Mouse (Mus musculus): ENCODE results near the gene Tgif1. TPM values are rescaled to one million over a fixed set of nuclear protein-coding genes. Genes with fewer than 3 reads are reported as not detected.

Gene Tgif1
- polyA plus RNA-seq, 1 experiment from 2014 or later: 9.0 TPM

DNA sequence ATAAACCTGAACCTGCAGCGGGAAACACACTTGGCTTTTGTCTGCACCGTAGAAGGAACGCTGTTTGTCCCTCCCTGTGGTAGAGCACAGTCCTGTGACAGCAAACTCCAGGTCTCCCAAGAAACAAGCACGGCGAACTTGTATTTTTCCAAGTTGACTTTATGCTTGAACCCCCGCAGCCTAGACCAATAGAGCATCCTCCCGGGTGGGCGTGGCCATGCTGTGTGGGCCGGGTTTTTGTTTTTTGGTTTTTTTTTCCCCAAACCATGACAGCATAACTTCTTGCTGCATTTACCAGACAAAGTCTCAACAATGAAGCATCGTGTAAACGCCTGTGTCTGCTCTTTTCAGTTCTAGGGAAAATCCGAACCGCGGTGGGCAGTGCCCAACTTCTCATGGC lies 44.5 kb downstream of the Tgif1 start:
- H3K27ac ChIP-seq (ENCODE audit: low read length): no peak overlapping the region
- H3K4me3 ChIP-seq (ENCODE audit: low read depth, low read length): no peak overlapping the region
- H3K4me2 ChIP-seq (ENCODE audit: low read depth, low read length): no peak overlapping the region
- 43% methylated on average over 14 of the region's 14 CpGs for WGBS (ENCODE audit: insufficient replicate concordance)
- no peaks in the 10 kb centered on the region for H3K36me3 ChIP-seq (ENCODE audit: control insufficient read depth, insufficient read depth)
- H3K27me3 ChIP-seq (ENCODE audit: control insufficient read depth, insufficient read depth, low read depth, low read length): no peaks in the 10 kb centered on the region
- no peak for ATAC-seq (ENCODE audit: low read depth)
- H3K4me1 ChIP-seq (ENCODE audit: control insufficient read depth, low read depth, low read length): no peaks in the 10 kb centered on the region
- no peak overlapping the region for H3K9ac ChIP-seq (ENCODE audit: low read depth, low read length)
- H3K9me3 ChIP-seq (replicated peaks; ENCODE audit: control insufficient read depth, low read length): no peaks in the 10 kb centered on the region

DNA sequence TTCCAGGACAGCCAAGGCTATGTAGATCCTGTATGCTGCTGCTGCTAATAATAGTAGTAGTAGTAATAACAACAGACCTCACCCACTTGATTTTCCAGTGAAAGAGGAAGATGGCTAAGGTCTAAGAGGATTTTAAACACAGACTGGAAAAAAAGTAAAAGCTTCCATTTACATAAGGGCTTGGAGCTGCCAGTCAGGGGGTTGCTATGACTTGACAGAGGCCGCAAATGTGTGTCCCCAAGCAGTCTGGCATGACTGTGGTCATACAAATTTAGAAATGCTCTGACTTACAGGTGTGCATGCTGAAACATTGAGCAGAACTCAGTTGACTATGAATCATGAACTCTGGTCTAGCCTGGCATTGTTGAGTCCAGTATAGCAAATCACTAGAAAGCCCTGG lies 45.5 kb downstream of the Tgif1 start:
- no peak overlapping the region for H3K4me3 ChIP-seq (ENCODE audit: low read depth, low read length)
- H3K4me2 ChIP-seq (ENCODE audit: low read depth, low read length): no peak overlapping the region
- H3K9me3 ChIP-seq (replicated peaks; ENCODE audit: control insufficient read depth, low read length): no peaks in the 10 kb centered on the region
- no peak overlapping the region for H3K27ac ChIP-seq (ENCODE audit: low read length)
- H3K4me1 ChIP-seq (ENCODE audit: control insufficient read depth, low read depth, low read length): no peaks in the 10 kb centered on the region
- ATAC-seq (ENCODE audit: low read depth): no peak
- 66% methylated on average over 1 of the region's 1 CpGs for WGBS (ENCODE audit: insufficient replicate concordance)
- no peaks in the 10 kb centered on the region for H3K36me3 ChIP-seq (ENCODE audit: control insufficient read depth, insufficient read depth)
- H3K27me3 ChIP-seq (ENCODE audit: control insufficient read depth, insufficient read depth, low read depth, low read length): no peaks in the 10 kb centered on the region
- no peak overlapping the region for H3K9ac ChIP-seq (ENCODE audit: low read depth, low read length)

DNA sequence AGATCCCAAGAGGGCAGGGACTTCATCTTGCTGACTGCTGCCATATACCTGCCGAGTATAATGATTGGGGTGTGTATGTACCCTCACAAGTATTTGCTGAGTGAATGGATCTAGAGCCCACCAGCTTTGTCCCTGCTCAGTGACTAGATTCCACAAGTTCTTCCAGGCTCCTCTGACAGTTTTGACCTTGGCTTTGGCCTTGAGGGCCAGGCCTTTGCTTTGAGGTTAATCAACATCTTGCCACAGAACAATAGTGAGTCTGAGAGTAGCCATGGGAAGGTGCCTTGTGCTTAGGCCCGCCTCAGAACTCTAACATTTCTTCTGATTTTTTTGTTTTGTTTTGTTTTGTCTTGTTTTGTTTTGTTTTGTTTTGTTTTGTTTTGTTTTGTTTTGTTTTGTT lies 46.7 kb downstream of the Tgif1 start:
- Histone ChIP-seq H3K4me1 (ENCODE audit: control insufficient read depth, low read depth, low read length) (no peaks in the 10 kb centered on the region), H3K4me2 (ENCODE audit: low read depth, low read length) (no peak overlapping the region), H3K36me3 (ENCODE audit: control insufficient read depth, insufficient read depth) (no peaks in the 10 kb centered on the region), H3K27ac (ENCODE audit: low read length) (no peak overlapping the region), H3K9ac (ENCODE audit: low read depth, low read length) (no peak overlapping the region), H3K27me3 (ENCODE audit: control insufficient read depth, insufficient read depth, low read depth, low read length) (no peaks in the 10 kb centered on the region), H3K9me3 (replicated peaks; ENCODE audit: control insufficient read depth, low read length) (no peaks in the 10 kb centered on the region), H3K4me3 (ENCODE audit: low read depth, low read length) (no peak overlapping the region)
- WGBS (ENCODE audit: insufficient replicate concordance): 64% methylated on average over 2 of the region's 2 CpGs
- no peak for ATAC-seq (ENCODE audit: low read depth)

DNA sequence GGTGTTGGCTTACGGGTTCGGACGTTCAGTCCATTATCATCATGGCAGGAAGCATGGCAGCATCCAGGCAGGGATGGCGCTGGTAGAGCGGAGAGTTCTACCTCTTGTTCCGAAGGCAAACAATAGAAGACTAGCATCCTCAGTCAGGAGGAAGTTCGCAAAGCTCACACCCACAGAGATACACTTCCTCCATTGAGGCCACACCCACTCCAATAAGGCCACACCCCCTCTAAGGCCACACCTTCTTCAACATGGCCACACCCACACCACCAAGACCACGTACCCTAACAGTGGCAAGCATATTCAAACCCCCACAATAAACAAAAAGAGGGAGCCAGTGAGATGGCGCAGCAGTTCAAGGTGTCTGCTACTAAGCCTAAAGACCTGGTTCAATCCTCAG lies 47.5 kb downstream of the Tgif1 start:
- no peak overlapping the region for H3K27ac ChIP-seq (ENCODE audit: low read length)
- no peaks in the 10 kb centered on the region for H3K9me3 ChIP-seq (replicated peaks; ENCODE audit: control insufficient read depth, low read length)
- no peaks in the 10 kb centered on the region for H3K4me1 ChIP-seq (ENCODE audit: control insufficient read depth, low read depth, low read length)
- H3K4me3 ChIP-seq (ENCODE audit: low read depth, low read length): no peak overlapping the region
- 77% methylated on average over 9 of the region's 9 CpGs for WGBS (ENCODE audit: insufficient replicate concordance)
- H3K9ac ChIP-seq (ENCODE audit: low read depth, low read length): no peak overlapping the region
- no peak for ATAC-seq (ENCODE audit: low read depth)
- H3K27me3 ChIP-seq (ENCODE audit: control insufficient read depth, insufficient read depth, low read depth, low read length): no peaks in the 10 kb centered on the region
- H3K36me3 ChIP-seq (ENCODE audit: control insufficient read depth, insufficient read depth): no peaks in the 10 kb centered on the region
- no peak overlapping the region for H3K4me2 ChIP-seq (ENCODE audit: low read depth, low read length)

DNA sequence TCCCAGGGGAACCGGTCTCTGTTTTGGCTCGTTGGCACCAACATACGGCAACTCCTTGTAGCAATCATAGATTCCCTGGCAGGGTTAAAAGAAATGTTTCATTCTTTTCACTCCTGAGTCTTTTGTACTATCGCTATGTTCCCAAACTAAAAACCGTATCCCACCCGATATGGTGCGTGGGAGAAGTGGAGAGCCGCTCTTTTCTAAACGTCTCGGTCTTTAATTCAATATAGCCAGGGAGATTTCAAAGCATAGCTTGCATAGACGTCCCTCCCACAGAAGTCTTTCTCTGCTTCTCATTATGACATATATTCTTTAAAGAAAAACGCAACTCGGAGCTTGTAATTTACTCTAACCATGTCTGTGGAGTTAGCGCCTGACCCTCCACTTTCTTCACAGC lies 51.3 kb downstream of the Tgif1 start:
- no peaks in the 10 kb centered on the region for H3K27me3 ChIP-seq (ENCODE audit: control insufficient read depth, insufficient read depth, low read depth, low read length)
- no peaks in the 10 kb centered on the region for H3K9me3 ChIP-seq (replicated peaks; ENCODE audit: control insufficient read depth, low read length)
- no peak overlapping the region for H3K9ac ChIP-seq (ENCODE audit: low read depth, low read length)
- whole genome bisulfite sequencing (ENCODE audit: insufficient replicate concordance): 70% methylated on average over 14 of the region's 14 CpGs
- H3K4me1 ChIP-seq (ENCODE audit: control insufficient read depth, low read depth, low read length): no peaks in the 10 kb centered on the region
- H3K27ac ChIP-seq (ENCODE audit: low read length): no peak overlapping the region
- no peak for ATAC-seq (ENCODE audit: low read depth)
- no peaks in the 10 kb centered on the region for H3K36me3 ChIP-seq (ENCODE audit: control insufficient read depth, insufficient read depth)
- no peak overlapping the region for H3K4me3 ChIP-seq (ENCODE audit: low read depth, low read length)
- no peak overlapping the region for H3K4me2 ChIP-seq (ENCODE audit: low read depth, low read length)

DNA sequence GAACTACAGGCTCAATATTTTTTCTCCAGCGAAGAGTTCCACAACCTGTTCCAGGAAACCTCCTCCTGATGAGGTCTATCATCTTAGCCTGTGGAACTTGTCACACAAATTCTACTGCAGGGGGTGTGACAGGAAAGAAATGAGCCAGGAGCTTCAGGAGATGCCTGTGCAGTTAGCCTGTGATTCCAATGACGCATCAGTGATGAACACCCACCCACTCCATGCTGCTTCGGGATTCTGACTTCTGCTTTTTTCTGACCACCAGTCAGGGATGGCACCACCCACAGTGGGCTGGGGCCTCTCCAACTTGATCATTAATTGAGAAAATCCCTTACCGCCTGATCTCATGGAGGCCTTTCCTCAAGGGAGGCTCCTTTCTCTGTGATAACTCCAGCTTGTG lies 54.1 kb downstream of the Tgif1 start:
- WGBS (ENCODE audit: insufficient replicate concordance): 35% methylated on average over 4 of the region's 4 CpGs
- no peaks in the 10 kb centered on the region for H3K36me3 ChIP-seq (ENCODE audit: control insufficient read depth, insufficient read depth)
- no peaks in the 10 kb centered on the region for H3K27me3 ChIP-seq (ENCODE audit: control insufficient read depth, insufficient read depth, low read depth, low read length)
- no peak overlapping the region for H3K9ac ChIP-seq (ENCODE audit: low read depth, low read length)
- H3K9me3 ChIP-seq (replicated peaks; ENCODE audit: control insufficient read depth, low read length): no peaks in the 10 kb centered on the region
- H3K4me2 ChIP-seq (ENCODE audit: low read depth, low read length): no peak overlapping the region
- no peak for ATAC-seq (ENCODE audit: low read depth)
- H3K4me1 ChIP-seq (ENCODE audit: control insufficient read depth, low read depth, low read length): no peaks in the 10 kb centered on the region
- no peak overlapping the region for H3K27ac ChIP-seq (ENCODE audit: low read length)
- no peak overlapping the region for H3K4me3 ChIP-seq (ENCODE audit: low read depth, low read length)

DNA sequence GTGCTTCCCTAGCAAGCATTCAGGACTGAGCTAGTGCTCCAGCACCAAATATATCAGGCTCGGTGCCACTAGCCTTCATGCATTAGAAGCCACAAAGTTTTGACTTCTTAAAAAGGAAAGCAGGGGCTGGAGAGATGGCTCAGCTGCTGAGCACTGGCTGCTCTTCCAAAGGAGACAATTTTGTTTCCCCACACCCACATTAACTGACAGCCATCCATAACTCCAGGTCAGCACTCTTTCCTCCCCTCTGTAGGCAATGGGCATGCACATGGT lies 55.6 kb downstream of the Tgif1 start:
- no peak for ATAC-seq (ENCODE audit: low read depth)

DNA sequence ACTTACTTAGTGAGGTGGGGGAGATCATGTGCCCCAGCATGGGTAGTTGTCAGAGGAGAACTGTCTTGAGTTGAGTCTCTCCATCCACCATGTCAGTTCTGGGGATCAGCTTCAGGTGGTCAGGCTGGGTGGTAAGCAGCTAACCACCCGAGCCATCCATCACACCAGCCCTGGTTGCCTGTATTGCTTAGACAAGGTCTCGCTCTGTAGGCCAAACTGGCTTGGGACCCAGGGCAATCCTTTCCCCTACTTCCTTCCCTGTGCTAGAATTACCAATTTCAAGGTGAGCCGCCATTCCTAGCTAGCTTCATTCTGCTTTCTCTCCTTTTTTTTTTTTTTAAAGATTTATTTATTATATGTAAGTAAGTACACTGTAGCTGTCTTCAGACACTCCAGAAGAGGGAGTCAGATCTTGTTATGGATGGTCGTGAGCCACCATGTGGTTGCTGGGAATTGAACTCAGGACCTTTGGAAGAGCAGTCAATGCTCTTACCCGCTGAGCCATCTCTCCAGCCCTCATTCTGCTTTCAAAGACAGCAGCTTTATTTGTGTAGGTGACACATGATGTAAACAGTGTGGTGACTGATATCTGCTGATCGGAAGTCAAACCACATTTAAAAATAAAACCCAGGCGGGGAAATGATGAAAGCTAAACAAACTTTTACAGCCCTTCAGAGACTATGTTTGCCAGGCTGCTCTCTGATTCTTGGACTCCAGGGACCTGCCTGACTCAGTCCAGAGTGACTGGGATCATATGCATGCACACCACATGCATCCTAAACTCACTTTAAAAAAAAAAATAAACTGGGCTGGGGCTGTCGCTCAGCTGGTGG lies 56.2 kb downstream of the Tgif1 start:
- Histone ChIP-seq H3K36me3 (ENCODE audit: control insufficient read depth, insufficient read depth) (no peaks in the 10 kb centered on the region), H3K27ac (ENCODE audit: low read length) (no peak overlapping the region), H3K4me2 (ENCODE audit: low read depth, low read length) (no peak overlapping the region), H3K9ac (ENCODE audit: low read depth, low read length) (no peak overlapping the region), H3K27me3 (ENCODE audit: control insufficient read depth, insufficient read depth, low read depth, low read length) (no peaks in the 10 kb centered on the region), H3K4me3 (ENCODE audit: low read depth, low read length) (no peak overlapping the region), H3K4me1 (ENCODE audit: control insufficient read depth, low read depth, low read length) (no peaks in the 10 kb centered on the region), H3K9me3 (replicated peaks; ENCODE audit: control insufficient read depth, low read length) (no peaks in the 10 kb centered on the region)
- 0 out of 2 replicates have a peak, but pooled peaks have one; percentile 16 for ATAC-seq (ENCODE audit: low read depth)
- 57% methylated on average over 8 of the region's 8 CpGs for WGBS (ENCODE audit: insufficient replicate concordance)

More for the DNA sequence above, 55.6 kb downstream of the Tgif1 start:
- H3K9ac ChIP-seq (ENCODE audit: low read depth, low read length): no peak overlapping the region
- 59% methylated on average over 1 of the region's 1 CpGs for WGBS (ENCODE audit: insufficient replicate concordance)
- H3K36me3 ChIP-seq (ENCODE audit: control insufficient read depth, insufficient read depth): no peaks in the 10 kb centered on the region
- no peaks in the 10 kb centered on the region for H3K27me3 ChIP-seq (ENCODE audit: control insufficient read depth, insufficient read depth, low read depth, low read length)
- H3K9me3 ChIP-seq (replicated peaks; ENCODE audit: control insufficient read depth, low read length): no peaks in the 10 kb centered on the region
- H3K4me3 ChIP-seq (ENCODE audit: low read depth, low read length): no peak overlapping the region
- H3K4me2 ChIP-seq (ENCODE audit: low read depth, low read length): no peak overlapping the region
- no peaks in the 10 kb centered on the region for H3K4me1 ChIP-seq (ENCODE audit: control insufficient read depth, low read depth, low read length)
- H3K27ac ChIP-seq (ENCODE audit: low read length): no peak overlapping the region

DNA sequence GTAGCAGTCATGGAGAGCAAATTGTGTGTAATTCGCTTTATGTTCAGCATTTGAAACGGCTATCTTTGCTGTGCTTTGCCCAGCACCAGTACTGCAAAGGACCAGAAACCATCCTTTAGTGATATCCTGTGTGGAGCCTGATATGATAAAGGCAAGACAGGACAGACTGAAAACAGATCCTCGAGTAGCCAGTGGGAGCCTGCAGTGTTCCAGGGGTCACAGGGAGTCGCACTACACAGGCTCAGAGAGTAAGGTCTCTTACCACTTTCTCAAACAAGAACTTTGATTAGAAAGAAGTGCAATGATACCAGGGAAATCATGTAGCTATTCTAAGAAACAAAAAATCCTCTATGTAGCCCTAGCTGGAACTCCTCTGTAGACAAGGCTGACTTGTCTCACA lies 58.1 kb downstream of the Tgif1 start:
- no peaks in the 10 kb centered on the region for H3K27me3 ChIP-seq (ENCODE audit: control insufficient read depth, insufficient read depth, low read depth, low read length)
- H3K4me3 ChIP-seq (ENCODE audit: low read depth, low read length): no peak overlapping the region
- H3K36me3 ChIP-seq (ENCODE audit: control insufficient read depth, insufficient read depth): no peaks in the 10 kb centered on the region
- H3K4me2 ChIP-seq (ENCODE audit: low read depth, low read length): no peak overlapping the region
- no peaks in the 10 kb centered on the region for H3K4me1 ChIP-seq (ENCODE audit: control insufficient read depth, low read depth, low read length)
- no peak overlapping the region for H3K27ac ChIP-seq (ENCODE audit: low read length)
- H3K9ac ChIP-seq (ENCODE audit: low read depth, low read length): no peak overlapping the region
- no peaks in the 10 kb centered on the region for H3K9me3 ChIP-seq (replicated peaks; ENCODE audit: control insufficient read depth, low read length)
- 59% methylated on average over 4 of the region's 4 CpGs for WGBS (ENCODE audit: insufficient replicate concordance)
- ATAC-seq (ENCODE audit: low read depth): no peak
